Mouse (Mus musculus): ENCODE measurements around the gene Eif1. TPM values are rescaled to one million over a fixed set of nuclear protein-coding genes. Genes with fewer than 3 reads are reported as not detected.

The Eif1 gene
- polyA plus RNA-seq, 1 experiment from 2014 or later: 1,752 TPM

DNA sequence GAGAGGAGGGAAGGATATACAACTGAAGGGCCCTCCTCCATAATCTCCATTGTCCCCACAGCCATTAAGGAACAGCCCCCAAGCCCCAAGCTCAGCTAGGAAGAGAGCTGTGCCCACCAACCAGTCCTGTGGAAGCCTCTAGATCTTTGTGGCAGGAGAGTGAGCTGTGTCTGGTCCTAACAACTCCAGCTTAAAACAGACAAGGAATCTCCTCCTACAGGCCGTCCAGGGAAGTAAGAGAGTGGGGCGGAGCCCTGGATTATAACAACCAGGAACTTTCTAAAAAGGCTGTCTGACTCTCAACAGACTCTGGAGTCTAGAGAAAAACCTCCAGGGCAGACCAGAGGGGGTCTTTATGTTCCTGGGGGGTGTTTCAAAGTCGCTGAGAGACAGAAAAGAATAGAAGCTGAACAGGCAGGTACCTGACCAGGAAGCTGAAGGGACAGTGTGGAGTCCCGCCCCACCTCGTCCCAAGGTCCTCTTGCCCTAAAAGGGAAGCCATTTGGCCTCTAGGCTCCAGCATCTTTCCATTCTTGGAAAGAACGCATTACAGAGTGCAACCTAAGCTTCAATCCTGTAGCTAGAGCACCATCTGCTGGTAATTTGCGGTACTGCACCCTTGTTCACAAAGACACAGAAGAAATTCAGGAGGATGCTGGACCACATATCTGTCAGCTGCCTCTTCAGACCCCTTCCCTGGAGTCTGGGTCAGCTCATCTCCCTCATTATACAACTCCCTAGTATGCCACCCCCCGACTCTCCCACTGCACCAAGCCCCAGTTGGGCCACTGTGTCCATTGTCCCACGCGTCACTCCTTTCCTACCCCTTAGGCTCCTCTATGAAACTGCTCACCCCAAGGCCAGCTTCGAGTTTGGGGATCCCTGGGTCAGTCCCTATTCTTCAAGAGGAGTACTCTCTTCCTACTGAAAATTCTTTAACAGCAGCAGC is 37.8 kb upstream of the Eif1 start:
- no peaks in the 10 kb centered on the region for H3K36me3 ChIP-seq (replicated peaks; ENCODE audit: insufficient read depth, low read length)
- DNase-seq: peak; percentile 87
- H3K9ac ChIP-seq (replicated peaks): no peak overlapping the region
- ATAC-seq: peak; percentile 56; the same call in 1 of the 2 replicates
- WGBS (ENCODE audit: insufficient replicate concordance): 21% methylated on average over 11 of the region's 11 CpGs
- H3K27ac ChIP-seq (ENCODE audit: low read depth): no peak overlapping the region
- TF ChIP-seq CTCF (IDR thresholded peaks at IDR 0.05; ENCODE audit: low read depth): peak; percentile 98
- no peak for TF ChIP-seq EP300 (IDR thresholded peaks at IDR 0.05; ENCODE audit: low read depth)
- no peak overlapping the region for H3K4me2 ChIP-seq (ENCODE audit: low read depth, low read length)
- H3K9me3 ChIP-seq (ENCODE audit: low read length): no peaks in the 10 kb centered on the region
- H3K27me3 ChIP-seq (ENCODE audit: insufficient read depth, low read length): no peaks in the 10 kb centered on the region
- H3K4me1 ChIP-seq (ENCODE audit: insufficient read depth): no peaks in the 10 kb centered on the region
- no peak overlapping the region for H3K4me3 ChIP-seq (ENCODE audit: low read depth, low read length)

- WGBS (ENCODE audit: insufficient replicate concordance): 20% methylated on average over 10 of the region's 10 CpGs
- ATAC-seq (peak; percentile 56; the same call in 1 of the 2 replicates), DNase-seq (peak; percentile 86)
Observed at GRCm38 (mm10) chr11:100282549-100282948, 37.1 kb upstream of the Eif1 start.

GRCm38 (mm10) chr11:100284988-100285387 is 34.7 kb upstream of the Eif1 start:
- no peaks in the 10 kb centered on the region for H3K36me3 ChIP-seq (replicated peaks; ENCODE audit: insufficient read depth, low read length)
- TF ChIP-seq EP300 (IDR thresholded peaks at IDR 0.05; ENCODE audit: low read depth): no peak
- TF ChIP-seq CTCF (IDR thresholded peaks at IDR 0.05; ENCODE audit: low read depth): no peak
- no peak for DNase-seq
- no peaks in the 10 kb centered on the region for H3K27me3 ChIP-seq (ENCODE audit: insufficient read depth, low read length)
- H3K4me1 ChIP-seq (ENCODE audit: insufficient read depth): no peaks in the 10 kb centered on the region
- H3K27ac ChIP-seq (ENCODE audit: low read depth): no peak overlapping the region
- ATAC-seq: no peak
- WGBS (ENCODE audit: insufficient replicate concordance): 75% methylated on average over 4 of the region's 4 CpGs
- H3K4me2 ChIP-seq (ENCODE audit: low read depth, low read length): no peak overlapping the region
- H3K9me3 ChIP-seq (ENCODE audit: low read length): no peaks in the 10 kb centered on the region
- no peak overlapping the region for H3K9ac ChIP-seq (replicated peaks)
- no peak overlapping the region for H3K4me3 ChIP-seq (ENCODE audit: low read depth, low read length)

More at GRCm38 (mm10) chr11:100282549-100282948, 37.1 kb upstream of the Eif1 start:
- no peak overlapping the region for H3K4me2 ChIP-seq (ENCODE audit: low read depth, low read length)
- H3K27ac ChIP-seq (ENCODE audit: low read depth): no peak overlapping the region
- no peak overlapping the region for H3K4me3 ChIP-seq (ENCODE audit: low read depth, low read length)
- TF ChIP-seq CTCF (IDR thresholded peaks at IDR 0.05; ENCODE audit: low read depth) (peak; percentile 91), EP300 (IDR thresholded peaks at IDR 0.05; ENCODE audit: low read depth) (no peak)
- H3K9me3 ChIP-seq (ENCODE audit: low read length): no peaks in the 10 kb centered on the region
- H3K9ac ChIP-seq (replicated peaks): no peak overlapping the region
- no peaks in the 10 kb centered on the region for H3K27me3 ChIP-seq (ENCODE audit: insufficient read depth, low read length)
- no peaks in the 10 kb centered on the region for H3K4me1 ChIP-seq (ENCODE audit: insufficient read depth)
- no peaks in the 10 kb centered on the region for H3K36me3 ChIP-seq (replicated peaks; ENCODE audit: insufficient read depth, low read length)

- no peak overlapping the region for H3K27ac ChIP-seq (ENCODE audit: low read depth)
- no peaks in the 10 kb centered on the region for H3K9me3 ChIP-seq (ENCODE audit: low read length)
- H3K4me1 ChIP-seq (ENCODE audit: insufficient read depth): no peaks in the 10 kb centered on the region
- H3K27me3 ChIP-seq (ENCODE audit: insufficient read depth, low read length): no peaks in the 10 kb centered on the region
- 60% methylated on average over 10 of the region's 10 CpGs for WGBS (ENCODE audit: insufficient replicate concordance)
- no peak overlapping the region for H3K9ac ChIP-seq (replicated peaks)
- no peaks in the 10 kb centered on the region for H3K36me3 ChIP-seq (replicated peaks; ENCODE audit: insufficient read depth, low read length)
- no peak for TF ChIP-seq EP300 (IDR thresholded peaks at IDR 0.05; ENCODE audit: low read depth)
- no peak for TF ChIP-seq CTCF (IDR thresholded peaks at IDR 0.05; ENCODE audit: low read depth)
- H3K4me3 ChIP-seq (ENCODE audit: low read depth, low read length): no peak overlapping the region
- DNase-seq (no peak), ATAC-seq (no peak)
- no peak overlapping the region for H3K4me2 ChIP-seq (ENCODE audit: low read depth, low read length)
Observed at GRCm38 (mm10) chr11:100287024-100287423, 32.7 kb upstream of the Eif1 start.

DNA sequence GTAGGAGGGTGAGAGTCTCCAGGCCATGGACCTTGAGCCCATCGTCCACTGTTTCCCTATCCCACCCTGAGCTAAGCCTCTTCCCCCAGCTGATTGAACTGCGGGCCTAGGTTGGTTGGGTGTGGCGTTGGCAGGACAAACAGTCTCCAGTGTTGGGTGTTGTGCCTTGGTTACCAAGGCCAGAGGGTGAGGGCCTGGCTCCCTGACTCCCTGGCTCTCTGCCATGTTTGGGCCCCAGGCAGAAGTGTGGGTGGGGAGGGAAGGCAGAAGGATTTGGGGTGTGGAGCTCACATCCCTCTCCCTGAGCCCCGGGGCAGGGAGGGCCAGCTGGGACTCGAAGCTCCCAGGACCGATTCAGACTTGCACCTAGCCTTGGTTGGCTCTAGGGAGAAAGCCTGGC is 30.7 kb upstream of the Eif1 start:
- no peak overlapping the region for H3K4me2 ChIP-seq (ENCODE audit: low read depth, low read length)
- ATAC-seq: no peak
- H3K27me3 ChIP-seq (ENCODE audit: insufficient read depth, low read length): no peaks in the 10 kb centered on the region
- no peak for DNase-seq
- H3K4me1 ChIP-seq (ENCODE audit: insufficient read depth): no peaks in the 10 kb centered on the region
- no peak for TF ChIP-seq EP300 (IDR thresholded peaks at IDR 0.05; ENCODE audit: low read depth)
- no peak for TF ChIP-seq CTCF (IDR thresholded peaks at IDR 0.05; ENCODE audit: low read depth)
- H3K36me3 ChIP-seq (replicated peaks; ENCODE audit: insufficient read depth, low read length): no peaks in the 10 kb centered on the region
- no peak overlapping the region for H3K4me3 ChIP-seq (ENCODE audit: low read depth, low read length)
- no peak overlapping the region for H3K9ac ChIP-seq (replicated peaks)
- H3K9me3 ChIP-seq (ENCODE audit: low read length): no peaks in the 10 kb centered on the region
- WGBS (ENCODE audit: insufficient replicate concordance): 73% methylated on average over 6 of the region's 6 CpGs
- no peak overlapping the region for H3K27ac ChIP-seq (ENCODE audit: low read depth)

DNA sequence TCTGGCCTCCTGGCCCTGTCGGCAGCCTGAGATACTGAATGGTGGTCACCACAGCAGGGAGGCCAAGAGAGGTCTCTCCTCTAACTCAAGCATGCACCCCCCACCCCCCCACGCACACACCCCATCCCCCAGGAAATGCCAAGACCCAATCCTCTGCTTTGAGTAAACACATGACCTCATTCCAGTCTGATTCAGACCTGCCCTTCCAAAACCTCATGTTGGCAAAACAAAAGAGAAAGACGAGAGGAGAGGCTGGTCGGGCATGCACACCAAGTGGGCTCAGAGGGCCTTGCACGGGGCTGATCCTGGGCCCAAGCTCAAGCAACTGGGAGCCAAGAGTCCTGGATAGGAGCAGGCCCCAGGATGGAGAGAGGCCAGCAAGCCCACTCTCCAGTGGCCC is 29.4 kb upstream of the Eif1 start:
- no peaks in the 10 kb centered on the region for H3K36me3 ChIP-seq (replicated peaks; ENCODE audit: insufficient read depth, low read length)
- no peaks in the 10 kb centered on the region for H3K4me1 ChIP-seq (ENCODE audit: insufficient read depth)
- no peaks in the 10 kb centered on the region for H3K27me3 ChIP-seq (ENCODE audit: insufficient read depth, low read length)
- H3K9ac ChIP-seq (replicated peaks): no peak overlapping the region
- no peak overlapping the region for H3K4me3 ChIP-seq (ENCODE audit: low read depth, low read length)
- TF ChIP-seq CTCF (IDR thresholded peaks at IDR 0.05; ENCODE audit: low read depth): no peak
- no peak for TF ChIP-seq EP300 (IDR thresholded peaks at IDR 0.05; ENCODE audit: low read depth)
- ATAC-seq (no peak), DNase-seq (no peak)
- no peak overlapping the region for H3K27ac ChIP-seq (ENCODE audit: low read depth)
- no peak overlapping the region for H3K4me2 ChIP-seq (ENCODE audit: low read depth, low read length)
- WGBS (ENCODE audit: insufficient replicate concordance): 58% methylated on average over 5 of the region's 5 CpGs
- no peaks in the 10 kb centered on the region for H3K9me3 ChIP-seq (ENCODE audit: low read length)
